Mouse (Mus musculus): ENCODE data around the gene Rab34. TPM values are rescaled to one million over a fixed set of nuclear protein-coding genes. Genes with fewer than 3 reads are reported as not detected.

Rab34 gene
- polyA plus RNA-seq, 1 experiment: 182 TPM

DNA sequence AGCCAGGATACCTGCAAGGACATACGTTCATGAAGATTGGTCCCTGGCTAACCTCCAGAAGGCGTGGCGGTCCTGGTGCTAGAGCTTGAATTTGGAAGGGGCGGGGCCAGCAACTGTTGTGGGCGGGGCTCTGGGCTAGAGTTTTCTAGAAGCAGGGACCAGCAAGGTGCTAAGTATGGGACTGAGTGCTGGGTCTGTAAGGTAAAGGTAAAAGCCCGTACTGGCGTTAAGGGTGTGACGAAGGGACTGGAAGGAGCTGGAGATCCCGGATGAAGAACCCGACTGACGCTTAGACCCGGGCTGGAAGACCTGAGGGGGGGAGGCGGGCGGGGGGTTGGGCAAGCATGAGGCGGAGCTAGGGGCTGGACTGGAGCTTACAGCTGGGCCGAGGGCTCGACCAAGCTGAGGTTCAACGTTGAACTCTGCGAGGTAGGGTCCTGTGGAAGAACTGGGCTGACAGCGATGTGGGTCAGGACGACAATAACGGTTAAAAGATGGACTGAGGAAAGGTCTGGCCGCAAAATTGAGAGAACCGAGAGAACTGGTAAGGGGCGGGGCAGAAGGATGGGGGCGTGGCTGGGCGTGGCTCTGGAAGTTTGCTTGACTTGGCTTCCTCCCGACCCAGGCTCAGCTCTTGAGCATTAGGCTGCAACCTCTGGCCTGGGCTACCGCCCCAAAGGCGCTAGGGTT lies 6.3 kb downstream of the Rab34 start:
- Histone ChIP-seq H3ac (ENCODE audit: control insufficient read depth, insufficient read length, low read depth) (no peak overlapping the region), H3K79me3 (ENCODE audit: low read depth) (peaks cover 11% of the 10 kb centered on the region), H3K27me3 (ENCODE audit: control insufficient read depth, insufficient read depth, insufficient read length) (no peaks in the 10 kb centered on the region), H3K79me2 (ENCODE audit: control insufficient read depth, insufficient read depth) (peaks cover 21% of the 10 kb centered on the region), H3K36me3 (ENCODE audit: control insufficient read depth, insufficient read depth) (peaks cover 57% of the 10 kb centered on the region), H3K4me3 (ENCODE audit: insufficient read depth, poor library complexity, severe bottlenecking) (no peak overlapping the region)
- no peak for TF ChIP-seq CEBPB (IDR thresholded peaks at IDR 0.05; ENCODE audit: low read depth)

DNA sequence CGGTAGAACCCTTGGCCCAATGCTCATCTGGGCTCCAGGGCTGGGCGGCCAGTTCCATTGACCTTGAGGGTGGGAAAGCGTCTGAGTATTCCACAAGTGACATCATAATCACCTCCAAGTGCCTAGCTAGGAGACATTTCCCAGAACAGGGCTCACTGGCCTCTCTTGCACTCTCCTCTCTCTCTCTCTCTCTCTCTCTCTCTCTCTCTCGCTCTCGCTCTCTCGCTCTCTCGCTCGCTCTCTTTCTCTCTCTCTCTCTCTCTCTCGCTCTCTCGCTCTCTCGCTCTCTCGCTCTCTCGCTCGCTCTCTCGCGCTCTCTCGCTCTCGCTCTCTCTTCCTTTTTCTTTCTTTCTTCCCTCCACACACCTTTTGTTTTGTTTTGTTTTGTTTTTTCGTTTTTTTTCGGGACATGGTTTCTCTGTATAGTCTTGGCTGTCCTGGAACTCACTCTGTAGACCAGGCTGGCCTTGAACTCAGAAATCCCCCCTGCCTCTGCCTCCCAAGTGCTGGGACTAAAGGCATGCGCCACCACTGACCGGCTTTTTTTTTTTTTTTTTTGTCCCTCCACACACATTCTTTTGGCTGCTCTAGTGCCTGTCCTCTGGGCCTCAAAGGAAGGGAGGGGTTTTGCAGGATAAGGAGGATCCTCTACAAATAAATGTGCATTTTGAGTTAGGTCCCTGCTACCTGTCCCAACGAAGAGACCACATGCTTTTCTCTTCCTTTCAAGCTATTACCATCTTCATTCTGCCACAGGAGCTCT lies 7.1 kb downstream of the Rab34 start:
- H3K4me3 ChIP-seq (ENCODE audit: insufficient read depth, poor library complexity, severe bottlenecking): no peak overlapping the region
- peaks cover 51% of the 10 kb centered on the region for H3K36me3 ChIP-seq (ENCODE audit: control insufficient read depth, insufficient read depth)
- H3K79me3 ChIP-seq (ENCODE audit: low read depth): peaks cover 6% of the 10 kb centered on the region
- TF ChIP-seq MAX (IDR thresholded peaks at IDR 0.05) (no peak), USF1 (IDR thresholded peaks at IDR 0.05; ENCODE audit: low read depth) (no peak), CEBPB (IDR thresholded peaks at IDR 0.05; ENCODE audit: low read depth) (no peak), FOSL1 (IDR thresholded peaks at IDR 0.05; ENCODE audit: insufficient read depth, low read length, poor library complexity, severe bottlenecking) (no peak), CTCF (IDR thresholded peaks at IDR 0.05; ENCODE audit: control insufficient read depth, insufficient read depth, insufficient read length) (no peak), MYOD1 (IDR thresholded peaks at IDR 0.05; ENCODE audit: control insufficient read depth, insufficient read length, low read depth) (no peak), MYOG (IDR thresholded peaks at IDR 0.05; ENCODE audit: control insufficient read depth, extremely low read depth, insufficient read length) (no peak)
- H3ac ChIP-seq (ENCODE audit: control insufficient read depth, insufficient read length, low read depth): no peak overlapping the region
- H3K79me2 ChIP-seq (ENCODE audit: control insufficient read depth, insufficient read depth): peaks cover 14% of the 10 kb centered on the region
- H3K27me3 ChIP-seq (ENCODE audit: control insufficient read depth, insufficient read depth, insufficient read length): no peaks in the 10 kb centered on the region

DNA sequence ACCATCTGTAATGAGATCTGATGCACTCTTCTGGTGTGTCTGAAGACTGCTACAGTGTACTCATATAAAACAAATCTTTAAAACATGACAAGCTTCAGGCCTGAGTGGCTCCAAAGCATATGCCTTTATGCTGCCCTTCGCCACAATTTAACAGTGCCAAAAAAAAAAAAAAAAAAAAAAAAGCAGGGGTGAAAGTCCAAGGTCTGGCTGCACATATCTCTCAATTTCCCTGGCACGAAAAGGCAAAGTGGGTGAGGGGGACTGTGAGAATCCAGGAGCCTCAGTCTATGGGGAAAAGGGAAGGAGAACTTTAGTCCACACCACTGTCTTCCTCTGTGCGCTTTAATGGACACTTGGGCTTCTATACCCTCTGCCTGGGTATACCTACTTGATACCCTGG lies 14.1 kb downstream of the Rab34 start:
- Histone ChIP-seq H3K27me3 (ENCODE audit: control insufficient read depth, insufficient read depth, insufficient read length) (no peaks in the 10 kb centered on the region), H3K36me3 (ENCODE audit: control insufficient read depth, insufficient read depth) (peaks cover 30% of the 10 kb centered on the region), H3K4me3 (ENCODE audit: insufficient read depth, poor library complexity, severe bottlenecking) (no peak overlapping the region), H3K79me3 (ENCODE audit: low read depth) (no peaks in the 10 kb centered on the region), H3ac (ENCODE audit: control insufficient read depth, insufficient read length, low read depth) (no peak overlapping the region), H3K79me2 (ENCODE audit: control insufficient read depth, insufficient read depth) (no peaks in the 10 kb centered on the region)
- TF ChIP-seq MYOG (IDR thresholded peaks at IDR 0.05; ENCODE audit: control insufficient read depth, extremely low read depth, insufficient read length): no peak
- no peak for TF ChIP-seq MAX (IDR thresholded peaks at IDR 0.05)
- no peak for TF ChIP-seq CTCF (IDR thresholded peaks at IDR 0.05; ENCODE audit: control insufficient read depth, insufficient read depth, insufficient read length)
- TF ChIP-seq CEBPB (IDR thresholded peaks at IDR 0.05; ENCODE audit: low read depth): no peak
- no peak for TF ChIP-seq USF1 (IDR thresholded peaks at IDR 0.05; ENCODE audit: low read depth)
- TF ChIP-seq FOSL1 (IDR thresholded peaks at IDR 0.05; ENCODE audit: insufficient read depth, low read length, poor library complexity, severe bottlenecking): no peak
- TF ChIP-seq MYOD1 (IDR thresholded peaks at IDR 0.05; ENCODE audit: control insufficient read depth, insufficient read length, low read depth): no peak

DNA sequence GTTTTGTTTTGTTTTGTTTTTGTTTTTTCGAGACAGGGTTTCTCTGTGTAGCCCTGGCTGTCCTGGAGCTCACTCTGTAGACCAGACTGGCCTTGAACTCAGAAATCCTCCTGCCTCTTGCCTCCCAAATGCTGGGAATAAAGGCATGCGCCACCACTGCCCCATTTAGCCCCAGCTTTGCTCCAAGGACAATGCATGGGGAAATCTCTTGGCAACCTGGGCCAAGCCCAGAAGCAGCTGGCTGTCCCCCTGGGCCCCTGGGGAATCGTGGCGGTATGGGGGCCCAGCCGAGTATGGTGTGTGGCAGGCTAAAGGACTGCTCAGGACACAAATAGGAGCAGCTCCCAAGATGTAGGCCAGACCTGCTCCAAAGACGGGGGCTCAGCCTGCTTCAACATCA lies 16.1 kb downstream of the Rab34 start:
- no peak overlapping the region for H3ac ChIP-seq (ENCODE audit: control insufficient read depth, insufficient read length, low read depth)

DNA sequence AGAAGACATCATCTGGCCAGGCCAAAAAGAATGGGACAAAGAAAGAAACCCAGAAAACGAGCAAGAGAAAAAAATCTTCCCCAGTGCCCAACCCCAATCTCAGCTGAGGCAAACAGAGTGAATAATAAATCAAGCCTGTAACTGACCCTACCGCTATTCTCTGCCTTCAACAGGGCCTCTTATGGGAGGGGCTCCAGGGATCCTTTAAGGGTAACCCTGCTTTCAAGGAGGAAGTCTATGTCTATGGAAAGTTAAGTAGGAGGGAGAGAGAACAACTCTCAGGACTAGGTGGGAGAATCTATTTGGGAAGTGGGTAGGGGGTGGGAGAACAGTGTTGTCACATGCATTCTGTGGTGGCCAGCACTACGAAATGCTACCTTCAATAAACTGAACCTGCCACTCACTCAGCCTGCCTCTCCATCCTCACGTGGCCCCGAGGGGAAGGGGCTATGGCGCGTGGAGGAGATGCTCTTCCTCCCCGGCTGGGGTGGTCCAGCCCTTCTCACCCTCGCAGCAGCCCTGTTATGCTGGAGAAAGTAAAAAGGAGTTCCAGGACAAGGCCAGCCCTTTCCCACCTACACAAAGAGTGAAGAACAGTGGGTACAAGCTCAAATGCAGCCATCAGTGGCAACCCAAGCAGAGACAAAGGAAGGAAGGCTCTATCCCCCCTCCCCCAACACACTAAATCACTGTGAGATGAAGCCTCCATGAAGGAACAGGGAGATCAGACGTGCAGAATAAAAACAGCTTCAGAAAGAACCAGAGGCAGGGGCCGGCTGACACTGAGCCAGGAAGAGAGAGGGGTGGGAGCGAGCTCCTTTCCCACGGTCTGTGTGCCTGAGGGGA lies 17.4 kb downstream of the Rab34 start:
- TF ChIP-seq CEBPB (IDR thresholded peaks at IDR 0.05; ENCODE audit: low read depth) (no peak), CTCF (IDR thresholded peaks at IDR 0.05; ENCODE audit: control insufficient read depth, insufficient read depth, insufficient read length) (no peak), MYOG (IDR thresholded peaks at IDR 0.05; ENCODE audit: control insufficient read depth, extremely low read depth, insufficient read length) (no peak), MYOD1 (IDR thresholded peaks at IDR 0.05; ENCODE audit: control insufficient read depth, insufficient read length, low read depth) (no peak), FOSL1 (IDR thresholded peaks at IDR 0.05; ENCODE audit: insufficient read depth, low read length, poor library complexity, severe bottlenecking) (no peak), USF1 (IDR thresholded peaks at IDR 0.05; ENCODE audit: low read depth) (no peak), MAX (IDR thresholded peaks at IDR 0.05) (no peak)
- H3K36me3 ChIP-seq (ENCODE audit: control insufficient read depth, insufficient read depth): peaks cover 60% of the 10 kb centered on the region

More for the DNA sequence above, 16.1 kb downstream of the Rab34 start:
- Histone ChIP-seq H3K79me2 (ENCODE audit: control insufficient read depth, insufficient read depth) (no peaks in the 10 kb centered on the region), H3K4me3 (ENCODE audit: insufficient read depth, poor library complexity, severe bottlenecking) (no peak overlapping the region), H3K36me3 (ENCODE audit: control insufficient read depth, insufficient read depth) (peaks cover 48% of the 10 kb centered on the region), H3K27me3 (ENCODE audit: control insufficient read depth, insufficient read depth, insufficient read length) (no peaks in the 10 kb centered on the region), H3K79me3 (ENCODE audit: low read depth) (no peaks in the 10 kb centered on the region)
- no peak for TF ChIP-seq CEBPB (IDR thresholded peaks at IDR 0.05; ENCODE audit: low read depth)
- no peak for TF ChIP-seq USF1 (IDR thresholded peaks at IDR 0.05; ENCODE audit: low read depth)
- TF ChIP-seq MAX (IDR thresholded peaks at IDR 0.05): no peak
- TF ChIP-seq FOSL1 (IDR thresholded peaks at IDR 0.05; ENCODE audit: insufficient read depth, low read length, poor library complexity, severe bottlenecking): no peak
- no peak for TF ChIP-seq MYOD1 (IDR thresholded peaks at IDR 0.05; ENCODE audit: control insufficient read depth, insufficient read length, low read depth)
- no peak for TF ChIP-seq CTCF (IDR thresholded peaks at IDR 0.05; ENCODE audit: control insufficient read depth, insufficient read depth, insufficient read length)
- no peak for TF ChIP-seq MYOG (IDR thresholded peaks at IDR 0.05; ENCODE audit: control insufficient read depth, extremely low read depth, insufficient read length)

More for the DNA sequence above, 17.4 kb downstream of the Rab34 start:
- H3K79me2 ChIP-seq (ENCODE audit: control insufficient read depth, insufficient read depth): no peaks in the 10 kb centered on the region
- no peaks in the 10 kb centered on the region for H3K27me3 ChIP-seq (ENCODE audit: control insufficient read depth, insufficient read depth, insufficient read length)
- H3K4me3 ChIP-seq (ENCODE audit: insufficient read depth, poor library complexity, severe bottlenecking): no peak overlapping the region
- H3ac ChIP-seq (ENCODE audit: control insufficient read depth, insufficient read length, low read depth): no peak overlapping the region
- H3K79me3 ChIP-seq (ENCODE audit: low read depth): no peaks in the 10 kb centered on the region
